Mouse (Mus musculus) limb, embryonic 11.5 days (tissue): ENCODE measurements around the gene Zfp706. TPM values are rescaled to one million over a fixed set of nuclear protein-coding genes. Genes with fewer than 3 reads are reported as not detected.

ENCODE experiments used
- ATAC-seq: fragments of 200-750 bp; cut with Nextera tagmentation; 2 replicates; pipeline ENCODE4 v1.8.0; 2017; ENCODE audit warnings: low read depth; ENCODE audit not compliant: insufficient number of reproducible peaks, low FRiP score, low TSS enrichment
- DNase-seq: peaks from one replicate; pipeline ENCODE4 v3.0.0-alpha.2; 2015; ENCODE audit warnings: low spot score
- H3K27ac ChIP-seq: fragments of 300-500 bp; sonication (generic); replicated peaks from 2 replicates; pipeline ENCODE4 v1.5.1; 2014; ENCODE audit warnings: low read depth, mild to moderate bottlenecking, low read length
- H3K27me3 ChIP-seq: fragments of 300-500 bp; sonication (generic); 2 replicates; pipeline ENCODE4 v1.6.1; 2014; ENCODE audit warnings: mild to moderate bottlenecking, low read length, mixed read lengths; ENCODE audit not compliant: control insufficient read depth, insufficient read depth
- H3K36me3 ChIP-seq: fragments of 300-500 bp; sonication (generic); 2 replicates; pipeline ENCODE4 v1.6.1; 2014; ENCODE audit warnings: mild to moderate bottlenecking, low read length, moderate library complexity, mixed read lengths; ENCODE audit not compliant: control insufficient read depth, insufficient read depth
- H3K4me1 ChIP-seq: fragments of 300-500 bp; sonication (generic); 2 replicates; pipeline ENCODE4 v1.6.1; 2014; ENCODE audit warnings: low read length, mixed read lengths; ENCODE audit not compliant: control insufficient read depth, insufficient read depth
- H3K4me2 ChIP-seq: fragments of 300-500 bp; sonication (generic); 2 replicates; pipeline ENCODE4 v1.6.1; 2014; ENCODE audit warnings: low read depth, mild to moderate bottlenecking, moderate library complexity; ENCODE audit not compliant: severe bottlenecking
- H3K4me3 ChIP-seq: fragments of 300-500 bp; sonication (generic); 2 replicates; pipeline ENCODE4 v1.5.1; 2014; ENCODE audit warnings: low read depth, low read length
- H3K9ac ChIP-seq: fragments of 300-500 bp; sonication (generic); 2 replicates; pipeline ENCODE4 v1.6.1; 2014; ENCODE audit warnings: mild to moderate bottlenecking, low read length
- H3K9me3 ChIP-seq: fragments of 300-500 bp; sonication (generic); 2 replicates; pipeline ENCODE4 v1.6.1; 2016; ENCODE audit warnings: low read length; ENCODE audit not compliant: control insufficient read depth
- WGBS: fragments of 180-500 bp; shearing (Covaris S2); extraction: QIAGEN DNeasy Blood & Tissue Kit; methylation state at CpG from one replicate; pipeline ENCODE4 v1.1.7; 2014; 5-methylcytosine and 5-hydroxymethylcytosine counted together
- polyA plus RNA-seq: library from polyadenylated mRNA; unstranded; fragments of >200 nt; fragmentation: Nextera tagmentation; extraction: Ambion mirVana; gene quantifications from 2 replicates; pipeline ENCODE4 v1.2.1, GENCODE M21; 2014

Gene Zfp706
- polyA plus RNA-seq, 1 experiment from 2014 or later = 420 TPM

- Histone ChIP-seq H3K4me3 (no peak overlapping the region), H3K9me3 (no peaks in the 10 kb centered on the region), H3K4me1 (no peaks in the 10 kb centered on the region; the same call in 1 of the 2 replicates), H3K9ac (no peak overlapping the region), H3K27me3 (no peaks in the 10 kb centered on the region), H3K36me3 (no peaks in the 10 kb centered on the region), H3K4me2 (no peak overlapping the region), H3K27ac (no peak overlapping the region)
- ATAC-seq (no peak), DNase-seq (no peak)
- 95% methylated on average over 5 of the region's 5 CpGs for WGBS
Measured at GRCm38 (mm10) chr15:37041214-37041613, 33.6 kb upstream of the Zfp706 start.

- Histone ChIP-seq H3K9me3 (no peaks in the 10 kb centered on the region), H3K4me2 (no peak overlapping the region), H3K36me3 (no peaks in the 10 kb centered on the region), H3K4me3 (no peak overlapping the region), H3K27me3 (no peaks in the 10 kb centered on the region), H3K4me1 (no peaks in the 10 kb centered on the region; the same call in 1 of the 2 replicates), H3K9ac (no peak overlapping the region), H3K27ac (no peak overlapping the region)
- ATAC-seq (no peak), DNase-seq (no peak)
- 77% methylated on average over 1 of the region's 1 CpGs for WGBS
Measured at GRCm38 (mm10) chr15:37038666-37039065, 31.1 kb upstream of the Zfp706 start.

- Histone ChIP-seq H3K9ac (no peak overlapping the region), H3K4me1 (no peaks in the 10 kb centered on the region; the same call in 1 of the 2 replicates), H3K4me2 (no peak overlapping the region), H3K36me3 (no peaks in the 10 kb centered on the region), H3K27ac (no peak overlapping the region), H3K4me3 (no peak overlapping the region), H3K27me3 (no peaks in the 10 kb centered on the region), H3K9me3 (no peaks in the 10 kb centered on the region)
- WGBS = 86% methylated on average over 3 of the region's 3 CpGs
- no peak for DNase-seq
- ATAC-seq = no peak
Measured at GRCm38 (mm10) chr15:37037704-37038103, 30.1 kb upstream of the Zfp706 start.

- DNase-seq (no peak), ATAC-seq (no peak)
- no peak overlapping the region for H3K27ac ChIP-seq
- no peak overlapping the region for H3K4me2 ChIP-seq
- WGBS = 52% methylated on average over 7 of the region's 7 CpGs
- H3K9me3 ChIP-seq = no peaks in the 10 kb centered on the region
- H3K4me1 ChIP-seq = no peaks in the 10 kb centered on the region; the same call in 1 of the 2 replicates
- no peak overlapping the region for H3K4me3 ChIP-seq
- no peaks in the 10 kb centered on the region for H3K36me3 ChIP-seq
- no peaks in the 10 kb centered on the region for H3K27me3 ChIP-seq
- no peak overlapping the region for H3K9ac ChIP-seq
Measured at GRCm38 (mm10) chr15:37036481-37037156, 29.0 kb upstream of the Zfp706 start.

GRCm38 (mm10) chr15:37034155-37034554, 26.6 kb upstream of the Zfp706 start:
- H3K27ac ChIP-seq = no peak overlapping the region
- DNase-seq (no peak), ATAC-seq (no peak)
- no peak overlapping the region for H3K4me2 ChIP-seq
- H3K4me3 ChIP-seq = no peak overlapping the region
- H3K36me3 ChIP-seq = no peaks in the 10 kb centered on the region
- H3K27me3 ChIP-seq = no peaks in the 10 kb centered on the region
- H3K9ac ChIP-seq = no peak overlapping the region
- 93% methylated on average over 2 of the region's 2 CpGs for WGBS
- H3K9me3 ChIP-seq = no peaks in the 10 kb centered on the region
- H3K4me1 ChIP-seq = no peaks in the 10 kb centered on the region; the same call in 1 of the 2 replicates

- Histone ChIP-seq H3K27ac (no peak overlapping the region), H3K9ac (no peak overlapping the region), H3K9me3 (no peaks in the 10 kb centered on the region), H3K4me1 (no peaks in the 10 kb centered on the region; the same call in 1 of the 2 replicates), H3K36me3 (no peaks in the 10 kb centered on the region), H3K27me3 (no peaks in the 10 kb centered on the region), H3K4me3 (no peak overlapping the region), H3K4me2 (no peak overlapping the region)
- DNase-seq = no peak
- 79% methylated on average over 2 of the region's 2 CpGs for WGBS
- ATAC-seq = no peak
Measured at GRCm38 (mm10) chr15:37033431-37033830, 25.9 kb upstream of the Zfp706 start.

GRCm38 (mm10) chr15:37031334-37032150, 24.0 kb upstream of the Zfp706 start:
- ATAC-seq (no peak), DNase-seq (no peak)
- WGBS = 37% methylated on average over 6 of the region's 6 CpGs
- H3K9me3 ChIP-seq = no peaks in the 10 kb centered on the region
- H3K9ac ChIP-seq = no peak overlapping the region
- no peaks in the 10 kb centered on the region for H3K4me1 ChIP-seq
- H3K4me3 ChIP-seq = no peak overlapping the region
- no peaks in the 10 kb centered on the region for H3K36me3 ChIP-seq
- 0 out of 2 replicates have a peak overlapping the region, but pooled peaks have one; percentile 26 for H3K27ac ChIP-seq
- no peaks in the 10 kb centered on the region for H3K27me3 ChIP-seq
- no peak overlapping the region for H3K4me2 ChIP-seq

- H3K36me3 ChIP-seq = no peaks in the 10 kb centered on the region
- no peak for ATAC-seq
- 83% methylated on average over 3 of the region's 3 CpGs for WGBS
Measured at GRCm38 (mm10) chr15:37030929-37031328, 23.4 kb upstream of the Zfp706 start.

More at GRCm38 (mm10) chr15:37030929-37031328, 23.4 kb upstream of the Zfp706 start:
- Histone ChIP-seq H3K27ac (no peak overlapping the region), H3K4me3 (no peak overlapping the region), H3K9ac (no peak overlapping the region), H3K4me1 (no peaks in the 10 kb centered on the region), H3K4me2 (no peak overlapping the region), H3K27me3 (no peaks in the 10 kb centered on the region), H3K9me3 (no peaks in the 10 kb centered on the region)
- no peak for DNase-seq
